Mouse (Mus musculus) forebrain, embryonic 14.5 days (tissue): ENCODE results near the gene Nhlh1. TPM values are rescaled to one million over a fixed set of nuclear protein-coding genes. Genes with fewer than 3 reads are reported as not detected.

ENCODE experiments used
- polyA plus RNA-seq: library from polyadenylated mRNA; unstranded; fragments of >200 nt; fragmentation: Nextera tagmentation; extraction: Ambion mirVana; gene quantifications from 2 replicates; pipeline ENCODE4 v1.2.1, GENCODE M21; 2014

Gene Nhlh1
- polyA plus RNA-seq, 1 experiment from 2014 or later: 7.4 TPM

Other genes with a start within 250 kb of the Nhlh1 start
- 1.2 and 1.4 TPM in 2 replicates for gene Cd84, start 217.9 kb downstream of the Nhlh1 start, polyA plus RNA-seq
- gene Gm10521, start 161.9 kb downstream of the Nhlh1 start, polyA plus RNA-seq: not detected in 2 replicates
- gene Slamf6, start 140.1 kb downstream of the Nhlh1 start, polyA plus RNA-seq: 0.40 TPM in 1 of 2 replicates, not detected in the other
- 45.1 and 55.8 TPM in 2 replicates for gene Vangl2, start 29.1 kb downstream of the Nhlh1 start, polyA plus RNA-seq
- gene Copa, start 25.0 kb upstream of the Nhlh1 start, polyA plus RNA-seq: 123 and 148 TPM in 2 replicates
- gene Ncstn, start 25.2 kb upstream of the Nhlh1 start, polyA plus RNA-seq: 81.3 and 93.7 TPM in 2 replicates
- 159 TPM in 2 replicates for gene Pex19, start 69.2 kb upstream of the Nhlh1 start, polyA plus RNA-seq
- 76.1 and 83.1 TPM in 2 replicates for gene Dcaf8, start 90.5 kb upstream of the Nhlh1 start, polyA plus RNA-seq
- gene Pea15a, start 149.2 kb upstream of the Nhlh1 start, polyA plus RNA-seq: 433 and 436 TPM in 2 replicates
- 3.8 and 4.0 TPM in 2 replicates for gene Casq1, start 162.3 kb upstream of the Nhlh1 start, polyA plus RNA-seq
- 0.08 and 0.12 TPM in 2 replicates for gene Atp1a4, start 200.8 kb upstream of the Nhlh1 start, polyA plus RNA-seq
- gene Igsf8, start 204.1 kb upstream of the Nhlh1 start, polyA plus RNA-seq: 132 and 147 TPM in 2 replicates
- 12.9 and 19.8 TPM in 2 replicates for gene Atp1a2, start 240.5 kb upstream of the Nhlh1 start, polyA plus RNA-seq